Mouse (Mus musculus): ENCODE results near the gene Rfx2.

Gene Rfx2

DNA sequence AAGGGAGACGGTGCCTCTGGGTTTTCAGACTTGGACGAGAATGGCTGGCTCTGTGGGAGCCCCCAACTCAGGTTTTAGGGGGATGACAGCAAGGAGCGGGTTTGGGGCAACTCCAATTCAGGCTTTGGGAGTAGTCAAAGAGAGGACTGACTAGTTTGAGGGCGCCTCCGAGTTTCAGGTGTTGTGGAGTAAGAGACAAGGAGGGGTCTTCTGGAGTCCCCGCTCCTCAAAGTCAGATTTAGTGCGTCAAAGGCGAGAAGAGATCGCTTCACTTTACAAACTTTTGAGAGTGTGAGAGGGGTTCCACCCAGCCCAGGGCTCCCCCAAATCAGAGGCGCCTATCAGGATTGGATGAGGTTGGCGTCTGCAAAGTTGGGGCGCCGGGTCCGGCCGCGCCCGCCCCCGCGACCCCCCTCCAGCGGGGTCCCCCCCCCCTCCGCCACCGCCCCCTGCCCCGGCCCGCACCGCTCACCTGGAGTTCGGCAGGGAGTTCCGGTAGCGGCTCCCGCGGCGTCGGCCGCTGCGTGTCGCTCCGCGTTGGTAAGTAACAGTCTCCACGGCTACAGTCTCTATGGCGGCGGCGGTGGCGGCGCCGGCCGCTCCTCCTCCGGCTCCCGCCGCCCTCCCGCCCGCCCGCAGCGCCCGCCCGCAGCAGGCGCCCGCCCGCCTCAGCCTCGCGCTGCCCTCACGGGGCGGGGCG, at the start of gene Rfx2:
TSS of gene Rfx2 (minus strand) at position 603 of the 700 bp plus-strand sequence.
- DNase-seq = no peak

GRCm38 (mm10) chr17:56877426-56877825, 46.6 kb upstream of the Rfx2 start:
- DNase-seq = no peak

DNA sequence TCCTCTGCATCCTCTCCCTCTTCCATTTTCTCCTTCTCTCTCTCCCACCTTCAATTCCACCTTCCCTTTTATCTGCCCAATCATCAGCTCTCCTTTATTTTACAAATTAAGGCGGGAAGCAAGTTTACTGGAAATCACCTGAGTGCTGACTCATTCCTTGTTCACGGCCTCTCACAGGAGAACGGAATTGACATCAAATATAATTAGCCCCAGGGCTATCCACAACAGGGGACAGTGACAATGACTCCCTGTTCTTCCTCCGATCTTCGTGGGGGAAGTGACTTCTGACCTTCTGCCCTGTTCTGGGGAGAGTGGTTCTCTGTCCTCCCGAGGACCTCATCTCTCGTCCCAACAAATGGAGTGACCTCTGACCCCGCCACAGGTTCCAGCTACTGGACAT, 46.2 kb upstream of the Rfx2 start:
- DNase-seq = no peak

DNA sequence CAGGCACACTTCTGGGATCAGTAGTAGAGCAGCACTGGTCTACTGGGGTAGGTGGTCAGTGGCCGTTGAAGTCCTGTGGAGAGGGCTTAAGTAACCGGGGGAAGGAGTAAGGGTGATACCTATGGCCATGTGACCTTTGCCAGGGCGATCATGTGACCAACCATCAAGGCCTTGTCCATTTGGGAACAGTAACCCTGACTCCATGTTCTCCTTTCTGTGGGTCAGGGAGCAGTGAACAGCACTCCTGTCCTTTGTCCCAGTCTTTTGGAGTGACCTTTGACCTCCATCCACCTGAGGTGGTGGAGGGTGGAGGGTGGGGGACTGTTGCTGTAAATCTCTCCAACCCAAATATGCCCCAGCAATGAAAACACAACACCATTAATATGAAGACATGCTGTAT, 45.7 kb upstream of the Rfx2 start:
- DNase-seq = no peak

GRCm38 (mm10) chr17:56874936-56875651, 44.3 kb upstream of the Rfx2 start, which contains the start of gene 1700061G19Rik:
1700061G19Rik (plus strand) TSS chr17:56875477.
- peak; percentile 64 for DNase-seq

GRCm38 (mm10) chr17:56874237-56874636, 43.4 kb upstream of the Rfx2 start, which contains the start of gene Acsbg2:
Acsbg2 (minus strand) TSS chr17:56874447.
- no peak for DNase-seq

GRCm38 (mm10) chr17:56872512-56872911, 41.7 kb upstream of the Rfx2 start:
- DNase-seq = no peak

DNA sequence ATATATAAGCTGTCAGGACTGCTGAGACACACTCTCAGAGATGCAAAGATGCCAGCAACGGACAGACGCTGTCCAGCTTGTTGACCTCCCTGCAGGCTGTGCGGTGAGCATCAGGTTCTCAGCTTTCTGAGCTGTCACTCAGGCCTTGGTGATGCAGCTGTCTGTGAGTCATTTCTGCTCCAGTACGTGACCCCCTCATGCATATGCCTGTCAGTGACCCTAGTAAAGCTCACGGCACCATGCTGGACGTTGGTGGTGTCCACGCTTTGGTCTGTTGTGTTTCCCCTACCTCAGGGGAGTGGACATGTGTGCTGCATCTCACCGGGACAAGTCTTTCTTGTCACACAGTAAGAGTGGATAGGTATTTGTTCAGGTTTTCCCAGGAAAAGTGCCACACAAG, 41.0 kb upstream of the Rfx2 start:
- DNase-seq = no peak

- no peak for DNase-seq
Measured at GRCm38 (mm10) chr17:56870287-56870953, 39.6 kb upstream of the Rfx2 start.

- DNase-seq = no peak
Measured at GRCm38 (mm10) chr17:56869481-56869977, 38.7 kb upstream of the Rfx2 start.

DNA sequence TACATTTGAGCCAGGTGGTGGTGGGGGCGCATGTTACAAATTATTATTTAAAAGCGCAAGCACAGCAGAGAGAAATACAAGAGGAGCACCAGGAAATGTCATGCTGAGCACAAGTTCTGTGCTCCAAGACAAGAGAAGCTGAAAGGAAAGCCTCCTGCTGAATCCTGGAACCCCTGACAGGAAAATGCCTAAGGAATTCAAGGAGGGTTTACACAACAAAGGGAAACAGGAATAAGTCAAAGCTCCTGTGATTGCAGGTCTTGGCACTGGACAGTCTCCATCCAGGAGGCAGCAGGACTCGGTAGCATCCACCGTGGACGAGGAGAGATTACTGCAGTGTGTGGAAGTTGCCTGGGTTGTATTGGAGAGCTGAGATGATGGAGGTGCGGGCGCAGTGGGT, 35.3 kb upstream of the Rfx2 start:
- no peak for DNase-seq

DNA sequence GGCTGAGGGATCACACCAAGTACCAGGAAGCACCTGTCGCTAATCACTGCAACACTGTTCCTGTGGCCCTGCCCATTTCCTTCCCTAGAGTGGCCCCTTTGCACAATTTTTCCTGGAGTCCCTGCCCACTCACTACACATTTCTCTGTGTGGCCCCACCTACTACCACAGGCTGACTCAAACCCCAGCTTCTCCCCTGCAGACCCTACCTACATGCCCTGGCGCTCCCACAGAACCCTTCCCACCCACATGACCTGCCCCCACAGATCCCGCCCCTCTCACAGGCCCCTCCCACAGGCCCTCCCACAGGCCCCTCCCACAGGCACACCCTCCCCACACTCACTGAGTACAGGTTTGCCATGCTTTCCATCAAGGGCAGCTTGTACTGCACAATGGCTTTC, 30.4 kb upstream of the Rfx2 start:
- peak; percentile 34 for DNase-seq

GRCm38 (mm10) chr17:56858922-56859321, 28.1 kb upstream of the Rfx2 start:
- DNase-seq = no peak

DNA sequence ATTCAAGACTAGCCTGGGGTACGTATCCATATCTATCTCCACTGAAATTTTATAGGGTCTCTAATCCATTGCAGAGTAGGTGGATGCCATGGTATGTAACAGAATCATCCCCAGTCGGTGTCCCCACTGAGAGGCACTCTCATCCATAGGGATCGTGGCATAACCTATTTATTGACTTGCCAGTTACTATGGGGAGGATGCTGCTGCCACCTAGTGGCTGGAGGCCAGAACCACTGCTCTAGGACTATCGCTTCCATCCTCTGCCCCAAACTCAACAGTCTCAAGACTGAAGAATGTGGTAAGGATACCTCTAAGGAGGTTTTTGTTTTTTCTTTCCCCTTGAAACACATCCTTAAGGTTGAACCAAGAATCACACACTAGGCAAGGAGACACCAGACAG, 27.4 kb upstream of the Rfx2 start:
- DNase-seq = peak; percentile 77

DNA sequence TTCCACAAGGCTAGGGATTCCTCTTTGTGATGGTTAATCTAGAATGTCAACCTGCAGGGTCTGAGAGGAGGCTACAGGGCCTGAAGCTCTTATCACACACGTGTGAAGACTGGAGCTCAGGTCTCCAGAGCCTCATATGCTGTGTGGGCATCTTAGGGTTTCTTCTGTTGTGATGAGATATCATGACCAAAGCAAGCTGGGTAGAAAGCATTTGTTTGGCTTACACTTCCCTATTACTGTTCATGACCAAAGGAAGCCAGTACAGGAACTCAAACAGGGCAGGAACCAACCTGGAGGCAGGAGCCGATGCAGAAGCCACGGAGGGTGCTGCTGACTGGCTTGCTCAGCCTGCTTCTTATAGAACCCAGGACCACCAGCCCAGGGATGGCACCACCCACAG, 24.6 kb upstream of the Rfx2 start:
- DNase-seq = no peak

DNA sequence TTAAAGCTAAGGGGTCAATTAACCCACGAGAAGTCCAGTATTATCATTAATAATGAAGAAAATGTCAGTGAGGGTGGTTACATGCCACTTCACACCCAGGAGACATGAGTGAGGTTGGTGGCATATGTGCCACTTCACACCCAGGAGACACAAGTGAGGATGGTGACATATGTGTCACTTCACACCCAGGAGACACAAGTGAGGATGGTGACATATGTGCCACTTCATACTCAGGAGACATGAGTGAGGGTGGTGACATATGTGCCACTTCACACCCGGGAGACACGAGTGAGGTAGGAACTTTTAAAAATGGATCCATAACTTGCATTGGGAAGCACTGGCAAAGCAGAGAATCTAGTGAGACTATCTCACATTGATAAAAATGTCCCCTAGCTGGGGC, 20.4 kb upstream of the Rfx2 start:
- DNase-seq = no peak

GRCm38 (mm10) chr17:56849710-56850109, 18.9 kb upstream of the Rfx2 start:
- DNase-seq = no peak

DNA sequence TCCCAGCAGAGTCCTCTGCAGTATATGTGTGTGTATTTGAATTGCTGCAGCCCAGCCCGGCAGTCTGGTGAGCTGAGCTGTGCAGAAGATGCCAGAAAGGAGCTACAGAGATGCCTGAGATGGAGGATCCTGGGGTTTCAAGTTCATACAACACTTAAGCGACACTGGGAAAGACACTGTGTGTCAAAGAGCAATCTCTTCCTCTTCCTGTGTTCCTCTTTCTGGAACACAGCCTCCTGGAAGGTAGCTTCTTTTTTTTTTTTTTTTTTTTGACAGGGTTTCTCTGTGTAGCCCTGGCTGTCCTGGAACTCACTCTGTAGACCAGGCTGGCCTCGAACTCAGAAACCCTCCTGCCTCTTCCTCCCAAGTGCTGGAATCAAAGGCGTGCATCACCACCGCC, 18.0 kb upstream of the Rfx2 start:
- DNase-seq = no peak

DNA sequence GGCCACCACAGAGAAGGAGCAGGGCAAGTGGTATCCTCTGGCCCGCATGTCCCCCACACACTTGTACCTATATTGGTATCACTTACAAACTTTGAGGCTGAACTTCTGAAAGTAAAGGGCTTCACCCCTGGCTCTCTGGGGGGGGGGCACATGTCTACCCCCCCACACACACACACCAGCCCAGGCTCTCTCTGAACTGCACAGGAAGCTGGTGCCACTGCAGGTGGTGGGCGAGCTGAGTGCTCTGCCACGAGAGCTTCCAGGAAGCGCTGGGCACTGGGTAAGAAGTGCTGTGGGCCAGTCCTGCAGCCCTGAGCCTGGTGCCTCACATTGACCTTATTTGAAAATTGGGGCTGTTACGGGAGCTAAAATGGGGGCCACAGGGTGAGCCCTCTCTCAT, 12.9 kb upstream of the Rfx2 start:
- DNase-seq = peak; percentile 80

- no peak for DNase-seq
Measured at GRCm38 (mm10) chr17:56842173-56842572, 11.4 kb upstream of the Rfx2 start.

DNA sequence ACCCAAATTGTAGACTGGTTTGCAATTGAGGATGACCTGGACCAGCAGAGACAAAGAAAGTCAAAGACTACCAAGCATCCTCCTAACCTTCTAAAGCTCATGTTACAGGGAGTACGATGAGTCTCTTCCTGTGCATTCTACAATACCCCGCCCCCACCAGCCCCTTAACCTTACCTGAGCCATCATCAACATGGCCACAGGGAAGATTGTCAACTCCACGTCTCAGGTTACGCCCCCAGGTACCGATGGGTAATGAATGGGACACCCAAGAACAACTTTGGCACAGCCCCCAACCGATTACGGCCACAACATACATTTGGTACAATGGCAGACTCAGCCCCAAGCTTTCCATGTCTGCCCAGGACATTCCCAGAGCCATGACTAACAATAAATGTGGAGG, 9.7 kb upstream of the Rfx2 start:
- DNase-seq = no peak

DNA sequence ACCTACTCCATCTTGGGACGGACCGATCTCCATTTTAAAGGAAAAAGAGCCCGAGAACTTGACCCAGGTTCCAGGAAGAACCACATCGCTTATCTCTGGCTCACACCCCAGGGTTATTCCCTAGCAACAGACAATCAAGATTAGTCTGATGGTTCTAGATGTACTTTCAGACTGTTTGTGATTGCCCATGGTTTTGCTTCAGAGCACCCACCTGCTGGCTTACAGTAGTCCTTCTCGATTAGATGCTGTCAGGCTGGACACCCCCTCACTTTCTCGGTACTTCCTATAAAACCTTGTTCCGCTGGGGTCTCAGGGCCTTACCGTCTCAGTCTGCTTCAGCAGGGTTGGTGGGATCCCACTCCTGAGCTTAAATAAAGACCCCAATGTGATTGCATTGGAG, 5.5 kb upstream of the Rfx2 start:
- DNase-seq = no peak

DNA sequence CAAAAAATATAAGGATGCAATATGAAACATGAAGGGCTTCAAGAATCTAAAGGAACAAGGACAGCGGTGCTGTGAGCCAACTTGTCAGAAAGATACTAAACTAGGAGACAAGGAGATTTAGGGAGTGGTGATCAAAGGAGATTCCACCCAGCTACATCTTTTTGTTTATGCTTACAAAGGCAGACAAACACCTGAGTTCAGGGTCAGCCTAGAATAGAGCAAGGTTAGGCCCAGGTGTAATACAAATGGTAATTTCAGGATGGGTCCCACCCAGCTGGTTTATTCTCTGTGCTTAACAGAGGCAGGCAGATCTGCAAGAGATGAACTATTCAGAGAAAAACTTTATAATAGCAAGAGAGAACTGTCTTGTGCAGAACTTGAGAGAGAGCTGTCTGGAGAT, 2.6 kb upstream of the Rfx2 start:
- no peak for DNase-seq

- DNase-seq = no peak
Measured at GRCm38 (mm10) chr17:56832918-56833317, 2.1 kb upstream of the Rfx2 start.
